Mouse (Mus musculus) neural tube, embryonic 15.5 days (tissue): ENCODE data around the gene Sbno2. TPM values are rescaled to one million over a fixed set of nuclear protein-coding genes. Genes with fewer than 3 reads are reported as not detected.

Experiments used
- ATAC-seq: fragments of 200-750 bp; cut with Nextera tagmentation; 2 replicates; pipeline ENCODE4 v1.8.0; 2017; ENCODE audit warnings: mild to moderate bottlenecking, moderate TSS enrichment, moderate library complexity; ENCODE audit not compliant: low FRiP score
- H3K27ac ChIP-seq: fragments of 300-500 bp; sonication (generic); replicated peaks from 2 replicates; pipeline ENCODE4 v1.5.1; 2015; ENCODE audit warnings: mild to moderate bottlenecking, inconsistent platforms
- H3K27me3 ChIP-seq: fragments of 300-500 bp; sonication (generic); replicated peaks from 2 replicates; pipeline ENCODE4 v1.6.1; 2015; ENCODE audit warnings: inconsistent platforms
- H3K36me3 ChIP-seq: fragments of 300-500 bp; sonication (generic); 2 replicates; pipeline ENCODE4 v1.6.1; 2015; ENCODE audit warnings: inconsistent platforms
- H3K4me1 ChIP-seq: fragments of 300-500 bp; sonication (generic); 2 replicates; pipeline ENCODE4 v1.6.1; 2015; ENCODE audit warnings: inconsistent platforms
- H3K4me2 ChIP-seq: fragments of 300-500 bp; sonication (generic); 2 replicates; pipeline ENCODE4 v1.6.1; 2015; ENCODE audit warnings: inconsistent platforms, mild to moderate bottlenecking, moderate library complexity
- H3K4me3 ChIP-seq: fragments of 300-500 bp; sonication (generic); replicated peaks from 2 replicates; pipeline ENCODE4 v1.5.1; 2015; ENCODE audit warnings: mild to moderate bottlenecking, inconsistent platforms
- H3K9ac ChIP-seq: fragments of 300-500 bp; sonication (generic); replicated peaks from 2 replicates; pipeline ENCODE4 v1.6.1; 2015; ENCODE audit warnings: mild to moderate bottlenecking, inconsistent platforms
- H3K9me3 ChIP-seq: fragments of 300-500 bp; sonication (generic); replicated peaks from 2 replicates; pipeline ENCODE4 v1.6.1; 2016; ENCODE audit warnings: inconsistent platforms
- WGBS: fragments of 180-500 bp; shearing (Covaris S2); methylation state at CpG from one replicate; pipeline ENCODE4 v1.1.7; 2015; ENCODE audit warnings: mixed read lengths; 5-methylcytosine and 5-hydroxymethylcytosine counted together
- polyA plus RNA-seq: library from polyadenylated mRNA; unstranded; fragments of >200 nt; fragmentation: Nextera tagmentation; extraction: Ambion mirVana; gene quantifications from 2 replicates; pipeline ENCODE4 v1.2.1, GENCODE M21; 2015

Gene Sbno2
- polyA plus RNA-seq = 11.7 and 12.8 TPM in 2 replicates

GRCm38 (mm10) chr10:80105460-80105859 is at the start of gene Sbno2:
Sbno2 (minus strand) TSS chr10:80105571.
- no peak within 1 kb of the TSS for H3K4me3 ChIP-seq
- peaks cover 22% of the 10 kb centered on the region for H3K4me1 ChIP-seq
- H3K36me3 ChIP-seq = no peaks in the 10 kb centered on the region
- 66% methylated on average over 5 of the region's 5 CpGs for WGBS
- no peaks in the 10 kb centered on the region for H3K9me3 ChIP-seq
- H3K9ac ChIP-seq = no peak within 1 kb of the TSS
- ATAC-seq = no peak
- H3K27ac ChIP-seq = no peak within 1 kb of the TSS
- H3K4me2 ChIP-seq = no peak within 1 kb of the TSS
- 0 out of 2 replicates have a peak, but pooled peaks cover 2% of the 10 kb centered on the region for H3K27me3 ChIP-seq

DNA sequence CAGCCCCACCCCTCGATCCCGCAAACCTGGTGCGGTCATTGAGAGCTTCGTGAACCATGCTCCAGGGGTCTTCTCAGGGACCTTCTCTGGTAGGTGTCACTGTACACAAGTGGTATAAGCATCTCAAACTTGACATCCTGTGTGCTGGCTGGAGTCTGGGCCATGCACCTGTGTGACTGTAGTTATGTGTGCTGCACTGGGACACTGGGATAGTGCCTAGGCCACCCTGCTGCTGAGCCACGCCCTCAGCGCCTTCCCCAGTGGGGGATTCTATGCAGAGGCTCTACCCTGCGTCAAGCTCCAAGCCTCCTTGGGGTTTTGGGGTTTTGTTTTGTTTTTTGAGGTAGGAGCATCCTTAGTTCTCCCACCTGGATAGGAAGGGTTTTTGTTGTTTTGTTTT is 49.0 kb upstream of the Sbno2 start:
- H3K36me3 ChIP-seq = peaks cover 56% of the 10 kb centered on the region
- H3K9ac ChIP-seq = 0 out of 2 replicates have a peak overlapping the region, but pooled peaks have one; percentile 1
- H3K4me3 ChIP-seq = no peak overlapping the region
- ATAC-seq = no peak
- WGBS = 79% methylated on average over 7 of the region's 7 CpGs
- H3K27me3 ChIP-seq = no peaks in the 10 kb centered on the region
- no peaks in the 10 kb centered on the region for H3K9me3 ChIP-seq
- H3K4me2 ChIP-seq = no peak overlapping the region
- peaks cover 72% of the 10 kb centered on the region for H3K4me1 ChIP-seq
- peak overlapping the region; percentile 52 for H3K27ac ChIP-seq

GRCm38 (mm10) chr10:80153713-80154112 is 48.3 kb upstream of the Sbno2 start:
- 87% methylated on average over 19 of the region's 19 CpGs for WGBS
- Histone ChIP-seq H3K4me2 (peak overlapping the region; percentile 94), H3K27me3 (no peaks in the 10 kb centered on the region), H3K27ac (peak overlapping the region; percentile 100), H3K4me3 (no peak overlapping the region), H3K9me3 (no peaks in the 10 kb centered on the region), H3K4me1 (peaks cover 65% of the 10 kb centered on the region), H3K9ac (peak overlapping the region; percentile 97), H3K36me3 (peaks cover 56% of the 10 kb centered on the region)
- no peak for ATAC-seq

DNA sequence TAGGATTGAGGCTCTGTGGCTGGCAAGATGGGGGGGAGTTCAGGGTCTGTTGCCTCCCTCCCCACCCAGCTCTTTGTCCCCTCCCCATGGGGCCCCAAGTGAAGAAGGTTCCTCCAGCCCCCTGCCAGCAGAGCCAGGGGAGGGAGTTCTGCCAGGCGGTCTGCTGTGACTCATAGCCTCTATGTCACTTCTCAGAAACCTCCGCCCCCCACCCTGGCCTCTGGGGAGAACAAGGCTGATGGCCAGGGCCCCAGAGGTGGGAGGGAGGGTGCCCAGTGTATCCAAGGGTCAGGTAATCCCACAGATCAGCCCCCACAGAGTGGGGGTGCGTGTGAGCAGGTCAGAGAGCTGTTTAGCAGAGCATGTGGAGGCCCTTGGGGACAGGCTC is 47.5 kb upstream of the Sbno2 start:
- H3K4me2 ChIP-seq = peak overlapping the region; percentile 94
- peak overlapping the region; percentile 93 for H3K4me3 ChIP-seq
- H3K4me1 ChIP-seq = peaks cover 61% of the 10 kb centered on the region
- no peaks in the 10 kb centered on the region for H3K9me3 ChIP-seq
- no peaks in the 10 kb centered on the region for H3K27me3 ChIP-seq
- no peak for ATAC-seq
- H3K27ac ChIP-seq = peak overlapping the region; percentile 100
- peaks cover 53% of the 10 kb centered on the region for H3K36me3 ChIP-seq
- WGBS = 37% methylated on average over 3 of the region's 3 CpGs
- peak overlapping the region; percentile 97 for H3K9ac ChIP-seq

- Histone ChIP-seq H3K36me3 (peaks cover 51% of the 10 kb centered on the region), H3K4me1 (peaks cover 65% of the 10 kb centered on the region), H3K4me3 (peak overlapping the region; percentile 93), H3K27ac (peak overlapping the region; percentile 100), H3K9ac (peak overlapping the region; percentile 97), H3K27me3 (no peaks in the 10 kb centered on the region), H3K4me2 (peak overlapping the region; percentile 94), H3K9me3 (no peaks in the 10 kb centered on the region)
- no peak for ATAC-seq
- 9% methylated on average over 15 of the region's 15 CpGs for WGBS
These were observed 46.9 kb upstream of the Sbno2 start for GRCm38 (mm10) chr10:80152071-80152872.

GRCm38 (mm10) chr10:80151211-80152034 is 46.1 kb upstream of the Sbno2 start:
- Histone ChIP-seq H3K9ac (peak overlapping the region; percentile 97), H3K36me3 (peaks cover 43% of the 10 kb centered on the region), H3K27me3 (no peaks in the 10 kb centered on the region), H3K4me1 (peaks cover 63% of the 10 kb centered on the region), H3K9me3 (no peaks in the 10 kb centered on the region), H3K4me3 (peak overlapping the region; percentile 93), H3K4me2 (peak overlapping the region; percentile 94), H3K27ac (peak overlapping the region; percentile 100)
- no peak for ATAC-seq
- WGBS = under 1% methylated on average over 26 of the region's 26 CpGs

GRCm38 (mm10) chr10:80150226-80151210 is 45.1 kb upstream of the Sbno2 start:
- no peaks in the 10 kb centered on the region for H3K27me3 ChIP-seq
- peaks cover 43% of the 10 kb centered on the region for H3K36me3 ChIP-seq
- peak overlapping the region; percentile 100 for H3K27ac ChIP-seq
- no peak for ATAC-seq
- H3K4me2 ChIP-seq = peak overlapping the region; percentile 94
- no peaks in the 10 kb centered on the region for H3K9me3 ChIP-seq
- H3K4me1 ChIP-seq = peaks cover 67% of the 10 kb centered on the region
- WGBS = under 1% methylated on average over 59 of the region's 71 CpGs
- peak overlapping the region; percentile 93 for H3K4me3 ChIP-seq
- peak overlapping the region; percentile 97 for H3K9ac ChIP-seq

DNA sequence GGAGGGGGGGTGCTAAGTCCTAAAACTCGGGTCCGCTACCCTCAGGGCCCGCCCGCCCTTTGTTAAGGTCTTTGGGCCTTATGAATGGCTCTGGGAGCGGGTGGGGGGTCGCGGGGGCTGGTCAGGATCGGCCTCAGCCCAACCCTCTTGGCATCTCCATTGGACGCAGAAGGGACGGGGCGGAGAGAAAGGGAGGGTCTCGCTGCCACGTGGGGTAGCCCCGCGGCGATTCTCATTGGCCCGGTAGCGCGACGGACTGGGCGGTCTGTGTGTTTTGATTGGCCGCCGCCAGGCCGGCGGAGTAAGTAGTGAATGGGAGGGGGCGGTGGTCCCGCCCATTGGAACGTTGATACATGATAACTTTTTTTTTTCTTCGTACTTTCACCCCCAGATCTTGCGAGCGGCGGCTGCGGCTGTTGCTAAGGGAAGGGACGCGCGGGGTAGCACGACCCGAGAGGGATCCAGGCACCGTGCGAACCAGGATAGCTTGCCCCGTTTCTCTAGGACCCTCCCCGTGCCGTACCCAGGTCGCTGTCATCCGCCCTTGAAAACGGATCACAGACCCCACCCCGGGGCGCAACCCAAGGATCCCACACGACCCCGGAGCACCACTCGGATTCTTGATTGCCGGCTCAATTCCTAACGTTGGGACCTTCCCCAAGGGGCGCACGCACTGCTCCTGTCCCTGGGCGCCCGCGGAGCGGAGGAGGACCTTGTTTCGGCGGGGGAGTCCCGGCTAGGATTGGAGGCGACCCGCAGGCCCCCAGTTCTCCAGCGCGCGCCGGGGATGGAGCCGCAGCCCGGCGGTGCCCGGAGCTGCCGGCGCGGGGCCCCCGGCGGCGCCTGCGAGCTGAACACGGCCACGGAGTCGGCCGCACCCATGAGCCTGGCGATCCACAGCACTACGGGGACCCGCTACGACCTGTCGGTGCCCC is 44.2 kb upstream of the Sbno2 start:
- H3K27me3 ChIP-seq = no peaks in the 10 kb centered on the region
- H3K9ac ChIP-seq = peak overlapping the region; percentile 97
- peak overlapping the region; percentile 100 for H3K27ac ChIP-seq
- peak; percentile 89 for ATAC-seq
- under 1% methylated on average over 83 of the region's 88 CpGs for WGBS
- no peaks in the 10 kb centered on the region for H3K9me3 ChIP-seq
- H3K36me3 ChIP-seq = peaks cover 42% of the 10 kb centered on the region
- peaks cover 66% of the 10 kb centered on the region for H3K4me1 ChIP-seq
- H3K4me2 ChIP-seq = peak overlapping the region; percentile 94
- peak overlapping the region; percentile 93 for H3K4me3 ChIP-seq

GRCm38 (mm10) chr10:80148610-80149290 is 43.4 kb upstream of the Sbno2 start:
- Histone ChIP-seq H3K9ac (peak overlapping the region; percentile 96), H3K4me2 (peak overlapping the region; percentile 94), H3K4me1 (peaks cover 66% of the 10 kb centered on the region), H3K4me3 (peak overlapping the region; percentile 93), H3K27me3 (no peaks in the 10 kb centered on the region), H3K27ac (peak overlapping the region; percentile 100), H3K9me3 (no peaks in the 10 kb centered on the region), H3K36me3 (peaks cover 41% of the 10 kb centered on the region)
- under 1% methylated on average over 55 of the region's 57 CpGs for WGBS
- peak; percentile 61 for ATAC-seq
